In genomic region chr9:112537924-112538323, GRCm38 (mm10) we compare ENCODE assay signal across 20 mouse cellular contexts.
DNase-seq lines count a peak whose midpoint lies in the region; ATAC-seq lines count a peak whose summit lies in the region.
"Had no signal": no experiment of that assay in that cellular context is flagged by ENCODE, and none has a peak within 500 bp of the region (broad histone marks: within the 10 kb centered on the region; RNA-seq: fewer than 3 reads in every experiment).

No protein-coding gene starts in this region.

- DNase-seq in frontal cortex, postnatal 14 days (ENCODE audit: low spot score in 2 of 2), result no peak
- peak; percentile 7 for DNase-seq in layer of hippocampus, adult 11-12 months (ENCODE audit: low spot score)
- no peak for DNase-seq in layer of hippocampus, postnatal 14 days (ENCODE audit: low spot score in 2 of 2)
- peak; percentile 35 for DNase-seq in right cerebral cortex, adult 18-20 months
- no peak for DNase-seq in right cerebral cortex, postnatal 14 days
- DNase-seq in telencephalon, adult 2 months (ENCODE audit: low read depth, low spot score), result peak; percentile 64
- no peak for DNase-seq in gastrocnemius, adult 8-10 months (ENCODE audit: low spot score in 2 of 2)
- DNase-seq: adrenal gland, adult 2 months; adrenal gland, postnatal 10 days; adrenal gland, postnatal 25 days; B cell, adult 2 months; cerebellum, adult 11-12 months; cerebellum, adult 2 months; cerebellum, adult 9-10 months; cerebellum, postnatal 10 days; cerebellum, postnatal 25 days had no signal

- peak; percentile 64; the same call in 1 of the 2 replicates for ATAC-seq in frontal cortex, adult (ENCODE audit: low TSS enrichment)
- ATAC-seq: CD4-positive, CD25-positive, alpha-beta regulatory T cell, adult 4 months; forebrain, embryonic 13.5 days; forebrain, embryonic 15.5 days had no signal

Comparison
In these comparisons a context has a peak if more than half of its experiments do, and no peak if none do; other contexts are left out.
1. DNase-seq: peak in layer of hippocampus, adult 11-12 months (single experiment), right cerebral cortex, adult 18-20 months (single experiment) and telencephalon, adult 2 months (single experiment); none in frontal cortex, postnatal 14 days (0 of 2), layer of hippocampus, postnatal 14 days (0 of 2), right cerebral cortex, postnatal 14 days (single experiment) and gastrocnemius, adult 8-10 months (0 of 2).